Mouse (Mus musculus): ENCODE measurements around the gene Tmem132d. TPM values are rescaled to one million over a fixed set of nuclear protein-coding genes. Genes with fewer than 3 reads are reported as not detected.

Tmem132d gene
- polyA plus RNA-seq, 2 experiments: 0.33 to 0.58 TPM

- Histone ChIP-seq H3K36me3 (ENCODE audit: control insufficient read depth, insufficient read depth, low read length) (no peaks in the 10 kb centered on the region), H3K4me1 (ENCODE audit: control insufficient read depth, insufficient read depth, low read length) (0 out of 2 replicates have a peak, but pooled peaks cover 4% of the 10 kb centered on the region), H3K9me3 (ENCODE audit: control insufficient read depth, low read length) (0 out of 2 replicates have a peak, but pooled peaks cover 5% of the 10 kb centered on the region), H3K27me3 (ENCODE audit: control insufficient read depth, insufficient read depth, low read length) (no peaks in the 10 kb centered on the region), H3K9ac (ENCODE audit: low read depth, low read length, severe bottlenecking) (no peak overlapping the region), H3K4me3 (replicated peaks; ENCODE audit: low read length) (no peak overlapping the region), H3K27ac (replicated peaks; ENCODE audit: low read depth, low read length) (no peak overlapping the region), H3K4me2 (replicated peaks; ENCODE audit: low read depth, low read length, severe bottlenecking) (no peak overlapping the region)
- DNase-seq (ENCODE audit: low spot score) (no peak), ATAC-seq (ENCODE audit: low FRiP score, low read depth) (no peak)
- TF ChIP-seq POLR2A (IDR thresholded peaks at IDR 0.05; ENCODE audit: borderline replicate concordance, extremely low read depth, insufficient read depth, insufficient read length): no peak
- WGBS: 19% methylated on average over 7 of the region's 7 CpGs
Measured at GRCm38 (mm10) chr5:128388358-128389141, 44.3 kb downstream of the Tmem132d start.

- Histone ChIP-seq H3K36me3 (ENCODE audit: control insufficient read depth, insufficient read depth, low read length) (no peaks in the 10 kb centered on the region), H3K27me3 (ENCODE audit: control insufficient read depth, insufficient read depth, low read length) (no peaks in the 10 kb centered on the region), H3K4me1 (ENCODE audit: control insufficient read depth, insufficient read depth, low read length) (no peaks in the 10 kb centered on the region), H3K9ac (ENCODE audit: low read depth, low read length, severe bottlenecking) (no peak overlapping the region), H3K9me3 (ENCODE audit: control insufficient read depth, low read length) (no peaks in the 10 kb centered on the region), H3K4me3 (replicated peaks; ENCODE audit: low read length) (no peak overlapping the region), H3K27ac (replicated peaks; ENCODE audit: low read depth, low read length) (no peak overlapping the region), H3K4me2 (replicated peaks; ENCODE audit: low read depth, low read length, severe bottlenecking) (no peak overlapping the region)
- DNase-seq (ENCODE audit: low spot score) (no peak), ATAC-seq (ENCODE audit: low FRiP score, low read depth) (no peak)
- no peak for TF ChIP-seq POLR2A (IDR thresholded peaks at IDR 0.05; ENCODE audit: borderline replicate concordance, extremely low read depth, insufficient read depth, insufficient read length)
- 87% methylated on average over 3 of the region's 3 CpGs for WGBS
Measured at GRCm38 (mm10) chr5:128369814-128370213, 63.1 kb downstream of the Tmem132d start.

GRCm38 (mm10) chr5:128369111-128369510 is 63.8 kb downstream of the Tmem132d start:
- no peaks in the 10 kb centered on the region for H3K27me3 ChIP-seq (ENCODE audit: control insufficient read depth, insufficient read depth, low read length)
- no peaks in the 10 kb centered on the region for H3K9me3 ChIP-seq (ENCODE audit: control insufficient read depth, low read length)
- no peak for TF ChIP-seq POLR2A (IDR thresholded peaks at IDR 0.05; ENCODE audit: borderline replicate concordance, extremely low read depth, insufficient read depth, insufficient read length)
- 84% methylated on average over 7 of the region's 7 CpGs for WGBS
- no peaks in the 10 kb centered on the region for H3K4me1 ChIP-seq (ENCODE audit: control insufficient read depth, insufficient read depth, low read length)
- no peak overlapping the region for H3K9ac ChIP-seq (ENCODE audit: low read depth, low read length, severe bottlenecking)
- no peak overlapping the region for H3K4me3 ChIP-seq (replicated peaks; ENCODE audit: low read length)
- H3K27ac ChIP-seq (replicated peaks; ENCODE audit: low read depth, low read length): no peak overlapping the region
- DNase-seq (ENCODE audit: low spot score) (no peak), ATAC-seq (ENCODE audit: low FRiP score, low read depth) (no peak)
- no peaks in the 10 kb centered on the region for H3K36me3 ChIP-seq (ENCODE audit: control insufficient read depth, insufficient read depth, low read length)
- H3K4me2 ChIP-seq (replicated peaks; ENCODE audit: low read depth, low read length, severe bottlenecking): no peak overlapping the region

GRCm38 (mm10) chr5:128365261-128365985 is 67.5 kb downstream of the Tmem132d start:
- no peaks in the 10 kb centered on the region for H3K36me3 ChIP-seq (ENCODE audit: control insufficient read depth, insufficient read depth, low read length)
- H3K4me2 ChIP-seq (replicated peaks; ENCODE audit: low read depth, low read length, severe bottlenecking): no peak overlapping the region
- no peak overlapping the region for H3K27ac ChIP-seq (replicated peaks; ENCODE audit: low read depth, low read length)
- no peak overlapping the region for H3K9ac ChIP-seq (ENCODE audit: low read depth, low read length, severe bottlenecking)
- DNase-seq (ENCODE audit: low spot score): no peak
- ATAC-seq (ENCODE audit: low FRiP score, low read depth): no peak
- no peaks in the 10 kb centered on the region for H3K27me3 ChIP-seq (ENCODE audit: control insufficient read depth, insufficient read depth, low read length)
- no peak for TF ChIP-seq POLR2A (IDR thresholded peaks at IDR 0.05; ENCODE audit: borderline replicate concordance, extremely low read depth, insufficient read depth, insufficient read length)
- WGBS: 82% methylated on average over 3 of the region's 3 CpGs
- H3K4me1 ChIP-seq (ENCODE audit: control insufficient read depth, insufficient read depth, low read length): no peaks in the 10 kb centered on the region
- H3K4me3 ChIP-seq (replicated peaks; ENCODE audit: low read length): no peak overlapping the region
- no peaks in the 10 kb centered on the region for H3K9me3 ChIP-seq (ENCODE audit: control insufficient read depth, low read length)

GRCm38 (mm10) chr5:128360946-128361675 is 71.8 kb downstream of the Tmem132d start:
- no peak overlapping the region for H3K4me2 ChIP-seq (replicated peaks; ENCODE audit: low read depth, low read length, severe bottlenecking)
- no peak overlapping the region for H3K27ac ChIP-seq (replicated peaks; ENCODE audit: low read depth, low read length)
- H3K9me3 ChIP-seq (ENCODE audit: control insufficient read depth, low read length): no peaks in the 10 kb centered on the region
- no peaks in the 10 kb centered on the region for H3K36me3 ChIP-seq (ENCODE audit: control insufficient read depth, insufficient read depth, low read length)
- H3K4me3 ChIP-seq (replicated peaks; ENCODE audit: low read length): no peak overlapping the region
- TF ChIP-seq POLR2A (IDR thresholded peaks at IDR 0.05; ENCODE audit: borderline replicate concordance, extremely low read depth, insufficient read depth, insufficient read length): no peak
- H3K27me3 ChIP-seq (ENCODE audit: control insufficient read depth, insufficient read depth, low read length): no peaks in the 10 kb centered on the region
- DNase-seq (ENCODE audit: low spot score) (no peak), ATAC-seq (ENCODE audit: low FRiP score, low read depth) (no peak)
- H3K9ac ChIP-seq (ENCODE audit: low read depth, low read length, severe bottlenecking): no peak overlapping the region
- WGBS: 53% methylated on average over 23 of the region's 23 CpGs
- no peaks in the 10 kb centered on the region for H3K4me1 ChIP-seq (ENCODE audit: control insufficient read depth, insufficient read depth, low read length)

Data from limb, embryonic 14.5 days (tissue).